Mouse (Mus musculus) liver (tissue): ENCODE measurements around the gene Krt39.

Experiments
- DNase-seq: peaks from one replicate; pipeline ENCODE4 v3.0.0-alpha.2; 2020; ENCODE audit warnings: mixed read lengths

The Krt39 gene

DNA sequence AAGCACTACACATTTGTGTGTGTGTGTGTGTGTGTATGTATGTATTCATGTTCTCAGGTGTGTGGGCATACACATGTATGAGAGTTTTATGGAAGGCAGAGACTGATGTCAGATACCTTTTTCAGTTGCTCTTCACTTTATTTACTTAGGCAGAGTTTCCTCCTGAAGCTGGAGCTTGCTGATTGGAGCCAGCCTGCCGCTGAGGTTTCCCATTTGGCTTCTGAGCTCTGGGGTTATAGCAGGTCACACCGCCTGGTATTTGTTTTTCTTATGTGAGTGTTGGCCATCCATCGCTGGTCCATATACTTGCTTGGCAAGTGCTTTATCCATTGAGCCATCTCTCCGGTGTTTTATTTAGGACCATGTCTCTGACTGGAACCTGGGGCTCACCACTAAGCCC is 51.9 kb downstream of the Krt39 start:
- no peak for DNase-seq

DNA sequence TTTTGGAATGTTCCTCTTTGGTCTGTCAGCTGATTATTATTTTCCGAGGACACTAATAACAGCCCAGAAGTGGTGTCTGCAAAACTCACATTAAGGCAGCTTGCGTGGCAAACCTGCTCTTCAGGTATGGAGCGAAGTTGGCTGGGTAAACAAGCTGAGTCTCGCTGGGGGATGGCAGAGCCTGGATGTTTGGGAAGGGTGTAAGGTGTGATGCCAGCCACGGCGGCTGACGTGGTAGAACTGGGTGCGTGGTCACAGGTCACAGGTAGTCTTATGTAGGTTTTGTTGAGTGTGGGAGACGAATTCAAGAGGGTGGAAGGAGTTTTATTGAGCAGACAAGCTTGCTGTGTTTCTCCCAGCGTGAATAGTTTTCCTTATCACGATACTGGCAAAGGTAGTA is 52.6 kb downstream of the Krt39 start:
- no peak for DNase-seq

GRCm38 (mm10) chr11:99466316-99466715 is 54.8 kb downstream of the Krt39 start:
- DNase-seq, result no peak

DNA sequence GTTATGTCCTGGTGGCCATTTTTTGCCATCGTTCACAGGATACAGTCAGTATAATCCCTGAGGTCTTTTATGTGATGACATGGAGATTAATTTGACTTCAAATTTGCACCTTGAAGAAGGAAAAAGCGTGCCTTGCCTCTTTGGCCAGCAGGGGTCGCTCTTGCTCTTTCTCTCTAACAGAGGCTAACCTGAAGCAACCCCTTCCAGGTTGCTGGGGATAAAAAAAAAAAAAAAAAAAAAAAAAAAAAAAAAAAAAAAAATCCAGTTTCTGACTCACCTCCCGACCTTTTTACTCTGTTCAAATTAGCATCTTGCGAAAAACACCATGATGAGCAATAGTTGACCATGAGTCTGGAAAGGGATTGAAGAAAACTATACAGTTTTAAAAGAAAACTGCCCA is 56.3 kb downstream of the Krt39 start:
- DNase-seq, result peak; percentile 78
